Mouse (Mus musculus): Measurements from ENCODE around the gene Fam207a.

Gene Fam207a

GRCm38 (mm10) chr10:77515385-77516348, at the start of gene Fam207a:
Gene Fam207a (minus strand): TSS chr10:77515785.
- DNase-seq, result peak; percentile 94

GRCm38 (mm10) chr10:77565005-77565404, 49.4 kb upstream of the Fam207a start:
- no peak for DNase-seq

GRCm38 (mm10) chr10:77561508-77561907, 45.9 kb upstream of the Fam207a start:
- DNase-seq, result no peak

- DNase-seq, result no peak
Measured at GRCm38 (mm10) chr10:77560830-77561229, 45.2 kb upstream of the Fam207a start.

- DNase-seq, result no peak
Measured at GRCm38 (mm10) chr10:77560090-77560489, 44.5 kb upstream of the Fam207a start.

GRCm38 (mm10) chr10:77557641-77558040, 42.1 kb upstream of the Fam207a start:
- no peak for DNase-seq

GRCm38 (mm10) chr10:77556631-77557030, 41.0 kb upstream of the Fam207a start:
- no peak for DNase-seq

GRCm38 (mm10) chr10:77554918-77555317, 39.3 kb upstream of the Fam207a start:
- no peak for DNase-seq

GRCm38 (mm10) chr10:77553285-77553684, 37.7 kb upstream of the Fam207a start:
- no peak for DNase-seq

GRCm38 (mm10) chr10:77552162-77552561, 36.6 kb upstream of the Fam207a start:
- no peak for DNase-seq

- DNase-seq, result no peak
Measured at GRCm38 (mm10) chr10:77550874-77551273, 35.3 kb upstream of the Fam207a start.

- no peak for DNase-seq
Measured at GRCm38 (mm10) chr10:77548576-77548975, 33.0 kb upstream of the Fam207a start.

GRCm38 (mm10) chr10:77544916-77545315, 29.3 kb upstream of the Fam207a start:
- peak; percentile 20 for DNase-seq

GRCm38 (mm10) chr10:77543226-77543625, 27.6 kb upstream of the Fam207a start:
- peak; percentile 22 for DNase-seq

- no peak for DNase-seq
Measured at GRCm38 (mm10) chr10:77541864-77542666, 26.5 kb upstream of the Fam207a start.

- no peak for DNase-seq
Measured at GRCm38 (mm10) chr10:77540576-77541102, 25.1 kb upstream of the Fam207a start.

GRCm38 (mm10) chr10:77539320-77539945, 23.8 kb upstream of the Fam207a start:
- no peak for DNase-seq

GRCm38 (mm10) chr10:77537215-77538209, 21.9 kb upstream of the Fam207a start:
- DNase-seq, result no peak

GRCm38 (mm10) chr10:77536727-77537126, 21.1 kb upstream of the Fam207a start:
- no peak for DNase-seq

GRCm38 (mm10) chr10:77532020-77532413, 16.4 kb upstream of the Fam207a start:
- no peak for DNase-seq

Data from right cerebral cortex, postnatal 14 days (tissue).